Mouse (Mus musculus) heart, postnatal 0 days (tissue): ENCODE data around the gene Eif2ak4. TPM values are rescaled to one million over a fixed set of nuclear protein-coding genes. Genes with fewer than 3 reads are reported as not detected.

ENCODE experiments used
- ATAC-seq: fragments of 200-750 bp; cut with Nextera tagmentation; 2 replicates; pipeline ENCODE4 v1.8.0; 2017; ENCODE audit warnings: low read depth, moderate number of reproducible peaks, moderate library complexity; ENCODE audit not compliant: insufficient read depth
- DNase-seq: peaks from one replicate; pipeline ENCODE4 v3.0.0-alpha.2; 2016; ENCODE audit warnings: low spot score
- H3K27ac ChIP-seq: fragments of 300-500 bp; sonication (generic); 2 replicates; pipeline ENCODE4 v1.5.1; 2014; ENCODE audit warnings: low read depth, mild to moderate bottlenecking
- H3K27me3 ChIP-seq: fragments of 300-500 bp; sonication (generic); 2 replicates; pipeline ENCODE4 v1.6.1; 2014; ENCODE audit warnings: low read length, mixed read lengths; ENCODE audit not compliant: control insufficient read depth, insufficient read depth
- H3K36me3 ChIP-seq: fragments of 300-500 bp; sonication (generic); replicated peaks from 2 replicates; pipeline ENCODE4 v1.6.1; 2014; ENCODE audit warnings: low read length, mixed read lengths; ENCODE audit not compliant: control insufficient read depth, insufficient read depth
- H3K4me1 ChIP-seq: fragments of 300-500 bp; sonication (generic); 2 replicates; pipeline ENCODE4 v1.6.1; 2014; ENCODE audit warnings: antibody characterized with exemption; ENCODE audit not compliant: control insufficient read depth, insufficient read depth
- H3K4me2 ChIP-seq: fragments of 300-500 bp; sonication (generic); 2 replicates; pipeline ENCODE4 v1.6.1; 2014; ENCODE audit warnings: low read depth, mild to moderate bottlenecking, low read length, moderate library complexity
- H3K4me3 ChIP-seq: fragments of 300-500 bp; sonication (generic); 2 replicates; pipeline ENCODE4 v1.5.1; 2014; ENCODE audit warnings: low read depth, low read length
- H3K9ac ChIP-seq: fragments of 300-500 bp; sonication (generic); replicated peaks from 2 replicates; pipeline ENCODE4 v1.6.1; 2014; ENCODE audit warnings: low read depth, low read length, mixed read lengths
- H3K9me3 ChIP-seq: fragments of 300-500 bp; sonication (generic); replicated peaks from 2 replicates; pipeline ENCODE4 v1.6.1; 2016; ENCODE audit warnings: low read length; ENCODE audit not compliant: control insufficient read depth
- CTCF ChIP-seq: IDR thresholded peaks from 2 replicates; pipeline ENCODE4 v1.5.1; 2016; ENCODE audit warnings: antibody characterized with exemption, control low read depth, low read depth
- EP300 ChIP-seq: IDR thresholded peaks from 2 replicates; pipeline ENCODE4 v1.6.1; 2016; ENCODE audit warnings: antibody characterized with exemption, low read depth
- WGBS: fragments of 180-500 bp; shearing (Covaris S2); extraction: QIAGEN DNeasy Blood & Tissue Kit; methylation state at CpG from one replicate; pipeline ENCODE4 v1.1.7; 2014; 5-methylcytosine and 5-hydroxymethylcytosine counted together
- polyA plus RNA-seq: library from polyadenylated mRNA; unstranded; fragments of >200 nt; fragmentation: Nextera tagmentation; extraction: Ambion mirVana; gene quantifications from 2 replicates; pipeline ENCODE4 v1.2.1, GENCODE M21; 2015
- total RNA-seq: library from RNA; depleted of rRNA; stranded (reverse); fragments of >200 nt; gene quantifications from 2 replicates; pipeline ENCODE4 v1.2.3, GENCODE M21; 2014; ENCODE audit warnings: low replicate concordance; rRNA removed

Eif2ak4 gene
- total RNA-seq (12.1 and 12.3 TPM in 2 replicates), polyA plus RNA-seq (3.0 TPM in 2 replicates)

DNA sequence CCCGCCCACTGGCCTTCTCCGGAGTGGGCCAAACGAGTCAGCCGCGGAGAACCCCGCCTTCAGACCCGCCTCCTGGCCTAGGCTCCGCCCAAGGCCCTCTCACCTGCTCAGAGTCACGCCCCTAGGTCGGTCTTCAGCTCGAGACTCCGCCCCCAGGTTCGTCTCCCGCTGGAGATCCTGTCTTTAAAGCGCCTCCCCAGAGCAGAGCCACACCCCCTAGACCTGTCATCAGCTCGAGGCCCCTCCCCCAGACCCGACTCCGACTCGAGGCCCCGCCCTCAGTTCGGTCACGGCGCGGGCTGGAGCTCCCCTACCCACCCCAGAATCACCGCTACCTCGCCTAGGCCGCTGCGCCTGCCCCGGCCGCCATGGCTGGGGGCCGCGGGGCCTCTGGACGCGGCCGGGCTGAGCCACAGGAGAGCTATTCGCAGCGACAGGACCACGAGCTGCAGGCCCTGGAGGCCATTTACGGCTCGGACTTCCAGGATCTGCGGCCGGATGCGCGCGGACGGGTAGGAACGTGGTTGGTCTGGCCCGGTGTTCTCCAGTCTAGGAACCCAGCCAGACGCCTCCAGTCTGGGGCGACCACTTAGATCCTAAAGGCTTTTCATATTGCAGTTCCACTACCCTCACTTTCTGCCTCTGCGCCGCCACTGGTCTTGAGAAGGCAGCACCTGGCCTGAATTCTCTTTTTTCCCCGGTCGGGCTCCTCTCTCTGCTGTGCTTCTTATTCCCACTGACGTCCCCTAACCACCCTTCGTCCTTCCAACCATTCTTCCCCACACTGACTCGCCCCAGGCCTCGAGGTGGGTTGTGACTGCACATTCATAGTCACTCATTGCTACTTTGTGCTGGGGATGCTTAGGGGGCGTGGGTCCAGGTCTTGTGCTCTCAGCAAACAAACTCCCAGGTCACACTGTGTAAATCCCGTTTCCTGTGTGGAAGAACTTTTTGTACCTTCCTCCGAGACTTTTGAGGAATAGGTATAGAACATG, at the start of gene Eif2ak4:
Gene Eif2ak4, plus strand, starts transcription at position 278 of the 995 bp plus-strand sequence.
- ATAC-seq, result peak; percentile 97
- Histone ChIP-seq H3K4me2 (peak within 1 kb of the TSS; percentile 64), H3K27me3 (no peaks in the 10 kb centered on the region), H3K36me3 (no peaks in the 10 kb centered on the region), H3K27ac (peak within 1 kb of the TSS; percentile 94), H3K4me1 (peaks cover 20% of the 10 kb centered on the region; the same call in 1 of the 2 replicates), H3K9me3 (no peaks in the 10 kb centered on the region), H3K9ac (peak within 1 kb of the TSS; percentile 80), H3K4me3 (peak within 1 kb of the TSS; percentile 84)
- under 1% methylated on average over 61 of the region's 61 CpGs for WGBS
- peak; percentile 98 for DNase-seq
- TF ChIP-seq CTCF (0 out of 2 replicates have a peak, but pooled peaks have one; percentile 5), EP300 (no peak)

- Histone ChIP-seq H3K9ac (no peak overlapping the region), H3K27me3 (no peaks in the 10 kb centered on the region), H3K4me3 (no peak overlapping the region), H3K9me3 (no peaks in the 10 kb centered on the region), H3K36me3 (no peaks in the 10 kb centered on the region), H3K4me2 (no peak overlapping the region), H3K27ac (no peak overlapping the region), H3K4me1 (no peaks in the 10 kb centered on the region)
- DNase-seq, result no peak
- no peak for TF ChIP-seq EP300
- TF ChIP-seq CTCF, result no peak
- ATAC-seq, result no peak
- WGBS, result 75% methylated on average over 7 of the region's 7 CpGs
These were observed 47.1 kb upstream of the Eif2ak4 start for GRCm38 (mm10) chr2:118341295-118341694.

GRCm38 (mm10) chr2:118343897-118344296, 44.5 kb upstream of the Eif2ak4 start:
- no peak overlapping the region for H3K4me2 ChIP-seq
- H3K4me3 ChIP-seq, result no peak overlapping the region
- DNase-seq (no peak), ATAC-seq (no peak)
- no peaks in the 10 kb centered on the region for H3K4me1 ChIP-seq
- H3K36me3 ChIP-seq, result no peaks in the 10 kb centered on the region
- no peaks in the 10 kb centered on the region for H3K27me3 ChIP-seq
- no peak overlapping the region for H3K9ac ChIP-seq
- no peak for TF ChIP-seq EP300
- TF ChIP-seq CTCF, result no peak
- no peak overlapping the region for H3K27ac ChIP-seq
- no peaks in the 10 kb centered on the region for H3K9me3 ChIP-seq
- WGBS, result 63% methylated on average over 3 of the region's 3 CpGs

DNA sequence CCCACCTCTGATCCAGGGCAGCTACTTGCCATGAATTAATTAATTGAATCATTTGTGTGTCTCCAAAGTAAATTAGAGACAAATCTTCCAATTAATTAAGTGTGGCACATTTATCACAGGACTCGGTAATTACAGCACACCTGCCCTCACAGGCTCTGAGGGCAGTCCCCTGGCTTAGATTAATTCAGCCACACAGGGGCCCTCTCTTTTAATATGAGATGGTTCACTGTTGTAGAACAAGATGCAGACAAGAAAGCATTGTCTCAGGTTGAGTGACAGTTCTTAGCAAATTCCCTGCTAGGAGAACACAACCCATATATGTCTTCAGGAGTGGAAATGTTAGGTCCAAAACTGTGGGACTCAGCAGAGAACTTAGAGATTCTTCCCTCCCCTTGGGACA, 42.9 kb upstream of the Eif2ak4 start:
- no peak overlapping the region for H3K27ac ChIP-seq
- H3K9ac ChIP-seq, result no peak overlapping the region
- H3K36me3 ChIP-seq, result no peaks in the 10 kb centered on the region
- H3K27me3 ChIP-seq, result no peaks in the 10 kb centered on the region
- WGBS, result 76% methylated on average over 1 of the region's 1 CpGs
- H3K4me1 ChIP-seq, result no peaks in the 10 kb centered on the region
- DNase-seq (no peak), ATAC-seq (no peak)
- no peak overlapping the region for H3K4me2 ChIP-seq
- H3K4me3 ChIP-seq, result no peak overlapping the region
- no peak for TF ChIP-seq EP300
- TF ChIP-seq CTCF, result no peak
- H3K9me3 ChIP-seq, result no peaks in the 10 kb centered on the region

- H3K27me3 ChIP-seq, result no peaks in the 10 kb centered on the region
- no peak overlapping the region for H3K9ac ChIP-seq
- no peak overlapping the region for H3K4me3 ChIP-seq
- no peaks in the 10 kb centered on the region for H3K36me3 ChIP-seq
- no peaks in the 10 kb centered on the region for H3K9me3 ChIP-seq
- H3K4me2 ChIP-seq, result no peak overlapping the region
- WGBS, result 60% methylated on average over 4 of the region's 4 CpGs
- no peaks in the 10 kb centered on the region for H3K4me1 ChIP-seq
- ATAC-seq (no peak), DNase-seq (no peak)
- no peak for TF ChIP-seq CTCF
- H3K27ac ChIP-seq, result no peak overlapping the region
These were observed 34.9 kb upstream of the Eif2ak4 start for GRCm38 (mm10) chr2:118353498-118353897.
